Mouse (Mus musculus) midbrain, embryonic 14.5 days (tissue): ENCODE results near the gene Cldn11. TPM values are rescaled to one million over a fixed set of nuclear protein-coding genes. Genes with fewer than 3 reads are reported as not detected.

Experiments used
- ATAC-seq: fragments of 200-750 bp; cut with Nextera tagmentation; 2 replicates; pipeline ENCODE4 v1.8.0; 2017; ENCODE audit warnings: moderate number of reproducible peaks, moderate library complexity; ENCODE audit not compliant: low FRiP score, low TSS enrichment
- DNase-seq: peaks from one replicate; pipeline ENCODE4 v3.0.0-alpha.2; 2015
- H3K27ac ChIP-seq: fragments of 300-500 bp; sonication (generic); replicated peaks from 2 replicates; pipeline ENCODE4 v1.5.1; 2014; ENCODE audit warnings: mild to moderate bottlenecking, low read depth, low read length, moderate library complexity
- H3K27me3 ChIP-seq: fragments of 300-500 bp; sonication (generic); 2 replicates; pipeline ENCODE4 v1.6.1; 2014; ENCODE audit warnings: low read length, control low read depth, mixed read lengths; ENCODE audit not compliant: control insufficient read depth, insufficient read depth
- H3K36me3 ChIP-seq: fragments of 300-500 bp; sonication (generic); 2 replicates; pipeline ENCODE4 v1.6.1; 2014; ENCODE audit warnings: low read length, control low read depth; ENCODE audit not compliant: control insufficient read depth, insufficient read depth
- H3K4me1 ChIP-seq: fragments of 300-500 bp; sonication (generic); 2 replicates; pipeline ENCODE4 v1.6.1; 2014; ENCODE audit warnings: mild to moderate bottlenecking, antibody characterized with exemption, low read length, control low read depth; ENCODE audit not compliant: control insufficient read depth, insufficient read depth
- H3K4me2 ChIP-seq: fragments of 300-500 bp; sonication (generic); 2 replicates; pipeline ENCODE4 v1.6.1; 2014; ENCODE audit warnings: mild to moderate bottlenecking, low read length, moderate library complexity
- H3K4me3 ChIP-seq: fragments of 300-500 bp; sonication (generic); replicated peaks from 2 replicates; pipeline ENCODE4 v1.5.1; 2014; ENCODE audit warnings: low read depth, low read length
- H3K9ac ChIP-seq: fragments of 300-500 bp; sonication (generic); replicated peaks from 2 replicates; pipeline ENCODE4 v1.6.1; 2014; ENCODE audit warnings: mild to moderate bottlenecking, low read length, moderate library complexity
- H3K9me3 ChIP-seq: fragments of 300-500 bp; sonication (generic); 2 replicates; pipeline ENCODE4 v1.6.1; 2016; ENCODE audit warnings: low read length, control low read depth, mixed read lengths; ENCODE audit not compliant: control insufficient read depth
- WGBS: fragments of 180-500 bp; shearing (Covaris S2); extraction: QIAGEN DNeasy Blood & Tissue Kit; methylation state at CpG from one replicate; pipeline ENCODE4 v1.1.7; 2014; 5-methylcytosine and 5-hydroxymethylcytosine counted together
- polyA plus RNA-seq: library from polyadenylated mRNA; unstranded; fragments of >200 nt; fragmentation: Nextera tagmentation; extraction: Ambion mirVana; gene quantifications from 2 replicates; pipeline ENCODE4 v1.2.1, GENCODE M21; 2014

The Cldn11 gene
- 0.86 and 37.3 TPM in 2 replicates for polyA plus RNA-seq

GRCm38 (mm10) chr3:31149706-31150105 lies at the start of gene Cldn11:
Cldn11 (plus strand) TSS chr3:31149920.
- H3K36me3 ChIP-seq = no peaks in the 10 kb centered on the region
- peak within 1 kb of the TSS; percentile 41 for H3K4me3 ChIP-seq
- WGBS = 0% methylated on average over 33 of the region's 33 CpGs
- H3K9ac ChIP-seq = peak within 1 kb of the TSS; percentile 42
- 0 out of 2 replicates have a peak, but pooled peaks cover 3% of the 10 kb centered on the region for H3K27me3 ChIP-seq
- DNase-seq (peak; percentile 82), ATAC-seq (peak; percentile 80)
- H3K4me1 ChIP-seq = peaks cover 5% of the 10 kb centered on the region; the same call in 1 of the 2 replicates
- H3K4me2 ChIP-seq = peak within 1 kb of the TSS; percentile 95
- no peak within 1 kb of the TSS for H3K27ac ChIP-seq
- no peaks in the 10 kb centered on the region for H3K9me3 ChIP-seq

- no peaks in the 10 kb centered on the region for H3K27me3 ChIP-seq
- H3K9me3 ChIP-seq = no peaks in the 10 kb centered on the region
- H3K4me2 ChIP-seq = peak overlapping the region; percentile 39
- WGBS = 90% methylated on average over 5 of the region's 5 CpGs
- ATAC-seq (no peak), DNase-seq (no peak)
- H3K4me1 ChIP-seq = peaks cover 40% of the 10 kb centered on the region
- no peak overlapping the region for H3K4me3 ChIP-seq
- H3K36me3 ChIP-seq = 0 out of 2 replicates have a peak, but pooled peaks cover 8% of the 10 kb centered on the region
- H3K9ac ChIP-seq = no peak overlapping the region
- no peak overlapping the region for H3K27ac ChIP-seq
Observed at GRCm38 (mm10) chr3:31100026-31100425, 49.7 kb upstream of the Cldn11 start.

- Histone ChIP-seq H3K4me1 (peaks cover 40% of the 10 kb centered on the region), H3K27me3 (no peaks in the 10 kb centered on the region), H3K4me3 (no peak overlapping the region), H3K27ac (no peak overlapping the region), H3K9me3 (no peaks in the 10 kb centered on the region), H3K36me3 (0 out of 2 replicates have a peak, but pooled peaks cover 8% of the 10 kb centered on the region), H3K4me2 (no peak overlapping the region), H3K9ac (no peak overlapping the region)
- DNase-seq (no peak), ATAC-seq (no peak)
- 98% methylated on average over 3 of the region's 3 CpGs for WGBS
Observed at GRCm38 (mm10) chr3:31100802-31101201, 48.9 kb upstream of the Cldn11 start.

- Histone ChIP-seq H3K36me3 (no peaks in the 10 kb centered on the region), H3K27me3 (no peaks in the 10 kb centered on the region), H3K9me3 (no peaks in the 10 kb centered on the region), H3K4me2 (no peak overlapping the region), H3K4me1 (peaks cover 14% of the 10 kb centered on the region), H3K27ac (no peak overlapping the region), H3K9ac (no peak overlapping the region), H3K4me3 (no peak overlapping the region)
- WGBS = 89% methylated on average over 6 of the region's 6 CpGs
- ATAC-seq (no peak), DNase-seq (no peak)
Observed at GRCm38 (mm10) chr3:31104936-31105335, 44.8 kb upstream of the Cldn11 start.

GRCm38 (mm10) chr3:31106597-31106996 lies 43.1 kb upstream of the Cldn11 start:
- DNase-seq = no peak
- ATAC-seq = no peak
- Histone ChIP-seq H3K27ac (no peak overlapping the region), H3K4me3 (no peak overlapping the region), H3K27me3 (no peaks in the 10 kb centered on the region), H3K4me1 (peaks cover 9% of the 10 kb centered on the region), H3K9ac (no peak overlapping the region), H3K4me2 (no peak overlapping the region), H3K36me3 (no peaks in the 10 kb centered on the region), H3K9me3 (no peaks in the 10 kb centered on the region)
- WGBS = 95% methylated on average over 6 of the region's 6 CpGs

- 89% methylated on average over 4 of the region's 4 CpGs for WGBS
- DNase-seq (no peak), ATAC-seq (no peak)
- Histone ChIP-seq H3K9me3 (no peaks in the 10 kb centered on the region), H3K36me3 (peaks cover under 1% of the 10 kb centered on the region; the same call in 1 of the 2 replicates), H3K27ac (no peak overlapping the region), H3K4me1 (peaks cover 9% of the 10 kb centered on the region), H3K27me3 (no peaks in the 10 kb centered on the region), H3K4me2 (no peak overlapping the region), H3K9ac (no peak overlapping the region), H3K4me3 (no peak overlapping the region)
Observed at GRCm38 (mm10) chr3:31107674-31108073, 42.0 kb upstream of the Cldn11 start.

GRCm38 (mm10) chr3:31109108-31109507 lies 40.6 kb upstream of the Cldn11 start:
- no peaks in the 10 kb centered on the region for H3K27me3 ChIP-seq
- no peak overlapping the region for H3K4me3 ChIP-seq
- DNase-seq (peak; percentile 38), ATAC-seq (no peak)
- peaks cover 7% of the 10 kb centered on the region for H3K4me1 ChIP-seq
- H3K9me3 ChIP-seq = no peaks in the 10 kb centered on the region
- no peak overlapping the region for H3K27ac ChIP-seq
- peaks cover 12% of the 10 kb centered on the region for H3K36me3 ChIP-seq
- no peak overlapping the region for H3K9ac ChIP-seq
- H3K4me2 ChIP-seq = no peak overlapping the region
- WGBS = 77% methylated on average over 3 of the region's 3 CpGs

GRCm38 (mm10) chr3:31123098-31123497 lies 26.6 kb upstream of the Cldn11 start:
- ATAC-seq (no peak), DNase-seq (no peak)
- Histone ChIP-seq H3K4me3 (no peak overlapping the region), H3K9ac (no peak overlapping the region), H3K4me2 (no peak overlapping the region), H3K9me3 (no peaks in the 10 kb centered on the region), H3K36me3 (peaks cover 33% of the 10 kb centered on the region), H3K27me3 (no peaks in the 10 kb centered on the region), H3K27ac (no peak overlapping the region), H3K4me1 (no peaks in the 10 kb centered on the region)
- WGBS = 90% methylated on average over 4 of the region's 4 CpGs

GRCm38 (mm10) chr3:31126303-31126702 lies 23.4 kb upstream of the Cldn11 start:
- WGBS = 78% methylated on average over 4 of the region's 4 CpGs
- ATAC-seq = no peak
- H3K4me1 ChIP-seq = no peaks in the 10 kb centered on the region
- no peaks in the 10 kb centered on the region for H3K9me3 ChIP-seq
- no peak overlapping the region for H3K4me2 ChIP-seq
- H3K27me3 ChIP-seq = no peaks in the 10 kb centered on the region
- H3K36me3 ChIP-seq = peaks cover 7% of the 10 kb centered on the region; the same call in 1 of the 2 replicates
- no peak overlapping the region for H3K27ac ChIP-seq
- no peak overlapping the region for H3K9ac ChIP-seq
- H3K4me3 ChIP-seq = no peak overlapping the region
- DNase-seq = no peak
